7 mouse cellular contexts compared by ENCODE assay signal in genomic region chr4:106854361-106855309, GRCm38 (mm10). TPM values are rescaled to one million over a fixed set of nuclear protein-coding genes. Genes with fewer than 3 reads are reported as not detected.
DNase-seq lines count a peak whose midpoint lies in the region; ATAC-seq and TF ChIP-seq lines count a peak whose summit lies in the region.

No protein-coding gene starts in this region.

- H3K4me2 ChIP-seq in lung, embryonic 15.5 days = peak overlapping the region; percentile 41
- H3K4me2 ChIP-seq in embryonic facial prominence, embryonic 14.5 days (ENCODE audit: low read depth, low read length) = peak overlapping the region; percentile 53
- H3K4me2 ChIP-seq in intestine, postnatal 0 days (replicated peaks; ENCODE audit: low read depth) = peak overlapping the region; percentile 13; the same call in 1 of the 2 replicates
- H3K4me2 ChIP-seq in neural tube, embryonic 15.5 days = peak overlapping the region; percentile 40

- no peaks in the 10 kb centered on the region for H3K9me3 ChIP-seq in lung, embryonic 15.5 days
- H3K9me3 ChIP-seq in embryonic facial prominence, embryonic 14.5 days (ENCODE audit: control insufficient read depth, low read length) = no peaks in the 10 kb centered on the region
- H3K9me3 ChIP-seq in intestine, postnatal 0 days (ENCODE audit: control insufficient read depth) = no peaks in the 10 kb centered on the region
- no peaks in the 10 kb centered on the region for H3K9me3 ChIP-seq in neural tube, embryonic 15.5 days (replicated peaks)

- WGBS in lung, embryonic 15.5 days = 11% methylated on average over 15 of the region's 15 CpGs
- 10% methylated on average over 13 of the region's 15 CpGs for WGBS in embryonic facial prominence, embryonic 14.5 days
- WGBS in intestine, postnatal 0 days = 44% methylated on average over 14 of the region's 15 CpGs
- WGBS in neural tube, embryonic 15.5 days = 5% methylated on average over 14 of the region's 15 CpGs

- peak overlapping the region; percentile 35; the same call in 1 of the 2 replicates for H3K27ac ChIP-seq in lung, embryonic 15.5 days
- peak overlapping the region; percentile 62 for H3K27ac ChIP-seq in embryonic facial prominence, embryonic 14.5 days (replicated peaks; ENCODE audit: low read depth, low read length)
- no peak overlapping the region for H3K27ac ChIP-seq in intestine, postnatal 0 days (ENCODE audit: low read depth, low read length)
- H3K27ac ChIP-seq in neural tube, embryonic 15.5 days (replicated peaks) = peak overlapping the region; percentile 60; the same call in 1 of the 2 replicates

- H3K9ac ChIP-seq in lung, embryonic 15.5 days = no peak overlapping the region
- H3K9ac ChIP-seq in embryonic facial prominence, embryonic 14.5 days (ENCODE audit: low read depth, low read length) = peak overlapping the region; percentile 45
- H3K9ac ChIP-seq in intestine, postnatal 0 days (ENCODE audit: low read depth, low read length) = no peak overlapping the region
- H3K9ac ChIP-seq in neural tube, embryonic 15.5 days (replicated peaks) = peak overlapping the region; percentile 26; the same call in 1 of the 2 replicates

- DNase-seq in lung, adult 18-20 months = no peak
- peak; percentile 75 for DNase-seq in embryonic facial prominence, embryonic 14.5 days (ENCODE audit: low spot score)
- no peak for DNase-seq in layer of hippocampus, adult 9-11 months

- H3K4me3 ChIP-seq in lung, embryonic 15.5 days = no peak overlapping the region
- H3K4me3 ChIP-seq in embryonic facial prominence, embryonic 14.5 days (ENCODE audit: low read depth, low read length) = peak overlapping the region; percentile 16
- H3K4me3 ChIP-seq in intestine, postnatal 0 days (ENCODE audit: low read depth, low read length) = no peak overlapping the region
- peak overlapping the region; percentile 18; the same call in 1 of the 2 replicates for H3K4me3 ChIP-seq in neural tube, embryonic 15.5 days (replicated peaks)

- TF ChIP-seq CTCF in intestine, postnatal 0 days (IDR thresholded peaks at IDR 0.05; ENCODE audit: low read depth) = no peak

- no peaks in the 10 kb centered on the region for H3K36me3 ChIP-seq in lung, embryonic 15.5 days
- H3K36me3 ChIP-seq in embryonic facial prominence, embryonic 14.5 days (ENCODE audit: control insufficient read depth, insufficient read depth, low read length) = no peaks in the 10 kb centered on the region
- no peaks in the 10 kb centered on the region for H3K36me3 ChIP-seq in intestine, postnatal 0 days (ENCODE audit: control insufficient read depth, insufficient read depth)
- no peaks in the 10 kb centered on the region for H3K36me3 ChIP-seq in neural tube, embryonic 15.5 days

- peaks cover 26% of the 10 kb centered on the region for H3K4me1 ChIP-seq in lung, embryonic 15.5 days
- peaks cover 28% of the 10 kb centered on the region for H3K4me1 ChIP-seq in embryonic facial prominence, embryonic 14.5 days (ENCODE audit: control insufficient read depth, insufficient read depth, low read length)
- H3K4me1 ChIP-seq in intestine, postnatal 0 days (replicated peaks; ENCODE audit: control insufficient read depth, insufficient read depth, low read length) = no peaks in the 10 kb centered on the region
- peaks cover 27% of the 10 kb centered on the region for H3K4me1 ChIP-seq in neural tube, embryonic 15.5 days

- ATAC-seq in lung, embryonic 15.5 days (ENCODE audit: borderline replicate concordance, extremely low read depth, low FRiP score, low TSS enrichment) = peak; percentile 62
- peak; percentile 75 for ATAC-seq in embryonic facial prominence, embryonic 14.5 days (ENCODE audit: low read depth)
- ATAC-seq in intestine, postnatal 0 days = no peak
- ATAC-seq in neural tube, embryonic 15.5 days (ENCODE audit: low FRiP score) = peak; percentile 84
- no peak for ATAC-seq in erythroid progenitor cell, adult 5-6 weeks (replicated peaks; ENCODE audit: low FRiP score, poor library complexity, severe bottlenecking)

- H3K27me3 ChIP-seq in lung, embryonic 15.5 days = no peaks in the 10 kb centered on the region
- no peaks in the 10 kb centered on the region for H3K27me3 ChIP-seq in embryonic facial prominence, embryonic 14.5 days (replicated peaks; ENCODE audit: control insufficient read depth, insufficient read depth, low read length)
- H3K27me3 ChIP-seq in intestine, postnatal 0 days (replicated peaks; ENCODE audit: control insufficient read depth, insufficient read depth, low read length) = no peaks in the 10 kb centered on the region
- H3K27me3 ChIP-seq in neural tube, embryonic 15.5 days (replicated peaks) = no peaks in the 10 kb centered on the region

RNA-seq across cellular contexts. Expression of gene Acot11, which starts 49.8 kb away (rescaled TPM):
- 1.4 TPM in 2 replicates for polyA plus RNA-seq in lung, embryonic 15.5 days (2015; fragmentation: Nextera tagmentation; extraction: Ambion mirVana)
- polyA plus RNA-seq in embryonic facial prominence, embryonic 14.5 days (2014; fragmentation: Nextera tagmentation; extraction: Ambion mirVana) = 4.1 and 4.2 TPM in 2 replicates
- 7.8 and 7.9 TPM in 2 replicates for polyA plus RNA-seq in intestine, postnatal 0 days (2015; fragmentation: Nextera tagmentation; extraction: Ambion mirVana)
- polyA plus RNA-seq in neural tube, embryonic 15.5 days (2015; fragmentation: Nextera tagmentation; extraction: Ambion mirVana) = 2.4 and 3.1 TPM in 2 replicates
- 4.2 and 6.8 TPM in 2 replicates for total RNA-seq in erythroid progenitor cell, adult 5-6 weeks (2015; ENCODE audit: low replicate concordance)
- total RNA-seq in erythroid progenitor cell, adult 5-6 weeks (2017; ENCODE audit: low replicate concordance) = 4.5 and 5.3 TPM in 2 replicates

RNA-seq across cellular contexts. Expression of gene Ssbp3, which starts 55.9 kb away (rescaled TPM):
- 90.3 and 90.4 TPM in 2 replicates for polyA plus RNA-seq in lung, embryonic 15.5 days (2015; fragmentation: Nextera tagmentation; extraction: Ambion mirVana)
- 72.9 and 88.2 TPM in 2 replicates for polyA plus RNA-seq in embryonic facial prominence, embryonic 14.5 days (2014; fragmentation: Nextera tagmentation; extraction: Ambion mirVana)
- polyA plus RNA-seq in intestine, postnatal 0 days (2015; fragmentation: Nextera tagmentation; extraction: Ambion mirVana) = 42.8 and 45.2 TPM in 2 replicates
- 118 and 130 TPM in 2 replicates for polyA plus RNA-seq in neural tube, embryonic 15.5 days (2015; fragmentation: Nextera tagmentation; extraction: Ambion mirVana)
- total RNA-seq in erythroid progenitor cell, adult 5-6 weeks (2015; ENCODE audit: low replicate concordance) = 181 and 212 TPM in 2 replicates
- 93.7 and 104 TPM in 2 replicates for total RNA-seq in erythroid progenitor cell, adult 5-6 weeks (2017; ENCODE audit: low replicate concordance)

Comparison
In these comparisons a context has a peak if more than half of its experiments do, and no peak if none do; other contexts are left out.
1. ATAC-seq: peak in lung, embryonic 15.5 days (single experiment), embryonic facial prominence, embryonic 14.5 days (single experiment) and neural tube, embryonic 15.5 days (single experiment); none in intestine, postnatal 0 days (single experiment) and erythroid progenitor cell, adult 5-6 weeks (single experiment).
2. H3K4me3 ChIP-seq: peak in embryonic facial prominence, embryonic 14.5 days (single experiment) and neural tube, embryonic 15.5 days (single experiment); none in lung, embryonic 15.5 days (single experiment) and intestine, postnatal 0 days (single experiment).
3. H3K9ac ChIP-seq: peak in embryonic facial prominence, embryonic 14.5 days (single experiment) and neural tube, embryonic 15.5 days (single experiment); none in lung, embryonic 15.5 days (single experiment) and intestine, postnatal 0 days (single experiment).
4. Peak in every context shown above with its lines, with median percentiles within 50 percentile points of each other: H3K4me2 ChIP-seq.